Mouse (Mus musculus) macrophage (primary cell): ENCODE results near the gene Nfrkb. TPM values are rescaled to one million over a fixed set of nuclear protein-coding genes. Genes with fewer than 3 reads are reported as not detected.

Experiments
- H3K27ac ChIP-seq: fragments of 350-480 bp; formaldehyde crosslinking; 2 replicates; pipeline ENCODE4 v1.9.0; 2021
- H3K36me3 ChIP-seq: fragments of 350-480 bp; formaldehyde crosslinking; 2 replicates; pipeline ENCODE4 v1.9.0; 2021; ENCODE audit errors: inconsistent target
- H3K4me3 ChIP-seq: fragments of 350-480 bp; formaldehyde crosslinking; 2 replicates; pipeline ENCODE4 v1.9.0; 2021; ENCODE audit errors: inconsistent target
- H3K79me2 ChIP-seq: fragments of 350-480 bp; formaldehyde crosslinking; 2 replicates; pipeline ENCODE4 v1.9.0; 2021; ENCODE audit errors: inconsistent target
- whole genome bisulfite sequencing: methylation state at CpG from one replicate; pipeline ENCODE4 v1.1.7; 2026; ENCODE audit warnings: inconsistent platforms; ENCODE audit not compliant: missing documents; 5-methylcytosine and 5-hydroxymethylcytosine counted together
- polyA plus RNA-seq: library from polyadenylated mRNA; stranded (reverse); fragments of 250-400 nt; gene quantifications from 3 replicates; pipeline ENCODE4 v1.2.4, GENCODE M21; 2018; ENCODE audit warnings: inconsistent platforms

Gene Nfrkb
- polyA plus RNA-seq, 1 experiment from 2014 or later, result 10.4 TPM

- Histone ChIP-seq H3K27ac (no peak overlapping the region), H3K79me2 (no peaks in the 10 kb centered on the region), H3K36me3 (no peaks in the 10 kb centered on the region), H3K4me3 (no peak overlapping the region)
- WGBS, result 100% methylated on average over 5 of the region's 5 CpGs
These were observed 52.8 kb downstream of the Nfrkb start for GRCm38 (mm10) chr9:31438834-31439233.

- Histone ChIP-seq H3K79me2 (no peaks in the 10 kb centered on the region), H3K36me3 (no peaks in the 10 kb centered on the region), H3K4me3 (no peak overlapping the region), H3K27ac (no peak overlapping the region)
- 90% methylated on average over 4 of the region's 6 CpGs for WGBS
These were observed 53.3 kb downstream of the Nfrkb start for GRCm38 (mm10) chr9:31439341-31439740.

GRCm38 (mm10) chr9:31440366-31440765 is 54.4 kb downstream of the Nfrkb start:
- no peaks in the 10 kb centered on the region for H3K36me3 ChIP-seq
- no peaks in the 10 kb centered on the region for H3K79me2 ChIP-seq
- 93% methylated on average over 5 of the region's 5 CpGs for WGBS
- no peak overlapping the region for H3K27ac ChIP-seq
- H3K4me3 ChIP-seq, result no peak overlapping the region

- WGBS, result 100% methylated on average over 3 of the region's 3 CpGs
- Histone ChIP-seq H3K36me3 (no peaks in the 10 kb centered on the region), H3K4me3 (no peak overlapping the region), H3K79me2 (no peaks in the 10 kb centered on the region), H3K27ac (no peak overlapping the region)
These were observed 55.5 kb downstream of the Nfrkb start for GRCm38 (mm10) chr9:31441487-31441886.

- 95% methylated on average over 8 of the region's 8 CpGs for WGBS
- Histone ChIP-seq H3K79me2 (no peaks in the 10 kb centered on the region), H3K36me3 (no peaks in the 10 kb centered on the region), H3K27ac (no peak overlapping the region), H3K4me3 (no peak overlapping the region)
These were observed 58.2 kb downstream of the Nfrkb start for GRCm38 (mm10) chr9:31444236-31444635.

GRCm38 (mm10) chr9:31449145-31449772 is 63.3 kb downstream of the Nfrkb start:
- Histone ChIP-seq H3K36me3 (no peaks in the 10 kb centered on the region), H3K79me2 (no peaks in the 10 kb centered on the region), H3K4me3 (no peak overlapping the region), H3K27ac (no peak overlapping the region)
- 90% methylated on average over 5 of the region's 7 CpGs for WGBS

GRCm38 (mm10) chr9:31452166-31452565 is 66.2 kb downstream of the Nfrkb start:
- WGBS, result 58% methylated on average over 10 of the region's 10 CpGs
- Histone ChIP-seq H3K79me2 (no peaks in the 10 kb centered on the region), H3K36me3 (no peaks in the 10 kb centered on the region), H3K27ac (no peak overlapping the region), H3K4me3 (no peak overlapping the region)

- H3K4me3 ChIP-seq, result no peak overlapping the region
- H3K79me2 ChIP-seq, result no peaks in the 10 kb centered on the region
- no peak overlapping the region for H3K27ac ChIP-seq
- H3K36me3 ChIP-seq, result no peaks in the 10 kb centered on the region
- 73% methylated on average over 1 of the region's 1 CpGs for WGBS
These were observed 68.4 kb downstream of the Nfrkb start for GRCm38 (mm10) chr9:31454356-31454755.

GRCm38 (mm10) chr9:31463190-31463589 is 77.2 kb downstream of the Nfrkb start:
- no peak overlapping the region for H3K4me3 ChIP-seq
- 67% methylated on average over 9 of the region's 9 CpGs for WGBS
- H3K27ac ChIP-seq, result no peak overlapping the region

GRCm38 (mm10) chr9:31463692-31464474 is 77.9 kb downstream of the Nfrkb start, which contains the start of gene Tmem45b:
Gene Tmem45b, minus strand, starts transcription at chr9:31464462.
- H3K27ac ChIP-seq, result no peak within 1 kb of the TSS
- H3K79me2 ChIP-seq, result no peaks in the 10 kb centered on the region
- WGBS, result 9% methylated on average over 32 of the region's 33 CpGs
- no peak within 1 kb of the TSS for H3K4me3 ChIP-seq
- H3K36me3 ChIP-seq, result no peaks in the 10 kb centered on the region

More at GRCm38 (mm10) chr9:31463190-31463589, 77.2 kb downstream of the Nfrkb start:
- Histone ChIP-seq H3K36me3 (no peaks in the 10 kb centered on the region), H3K79me2 (no peaks in the 10 kb centered on the region)

Other genes with a start within 250 kb of the Nfrkb start
- 523 to 1,267 TPM (median 707 TPM) in 3 replicates for gene Aplp2, start 174.4 kb upstream of the Nfrkb start, polyA plus RNA-seq
- 4.1 to 4.7 TPM (median 4.6 TPM) in 3 replicates for gene Prdm10, start 105.7 kb upstream of the Nfrkb start, polyA plus RNA-seq
- gene Tmem45b, start 78.3 kb downstream of the Nfrkb start, polyA plus RNA-seq, result not detected in 3 replicates